Mouse (Mus musculus) frontal cortex, postnatal 14 days (tissue): Measurements from ENCODE around the gene Sectm1a.
"Not testable (repeated sequence)": the region's sequence is repeated elsewhere in the genome, so short reads cannot be mapped to it uniquely, and the experiment has no call there.

Experiments
- DNase-seq, 2 experiments: peaks; one replicate each; pipeline ENCODE4 v3.0.0; 2022; ENCODE audit warnings: low spot score in 2 of 2

Gene Sectm1a

GRCm38 (mm10) chr11:121081120-121081519 lies at the start of gene Sectm1a:
TSS of gene Sectm1a (minus strand) at chr11:121081220.
- no peak for DNase-seq

- no peak for DNase-seq
Observed at GRCm38 (mm10) chr11:121129616-121130015, 48.6 kb upstream of the Sectm1a start.

- no peak for DNase-seq
Observed at GRCm38 (mm10) chr11:121127441-121127840, 46.4 kb upstream of the Sectm1a start.

- DNase-seq: no peak
Observed at GRCm38 (mm10) chr11:121126395-121126794, 45.4 kb upstream of the Sectm1a start.

GRCm38 (mm10) chr11:121125522-121126172 lies 44.6 kb upstream of the Sectm1a start:
- DNase-seq: no peak

- DNase-seq: no peak
Observed at GRCm38 (mm10) chr11:121123438-121123837, 42.4 kb upstream of the Sectm1a start.

GRCm38 (mm10) chr11:121122024-121122670 lies 41.1 kb upstream of the Sectm1a start:
- no peak for DNase-seq

GRCm38 (mm10) chr11:121121151-121121550 lies 40.1 kb upstream of the Sectm1a start:
- no peak for DNase-seq

- no peak for DNase-seq
Observed at GRCm38 (mm10) chr11:121118577-121118976, 37.6 kb upstream of the Sectm1a start, which contains the start of gene Tex19.2. TSS of gene Tex19.2 (minus strand) at chr11:121118677.

- DNase-seq: no peak
Observed at GRCm38 (mm10) chr11:121118106-121118505, 37.1 kb upstream of the Sectm1a start.

GRCm38 (mm10) chr11:121112091-121112775 lies 31.2 kb upstream of the Sectm1a start:
- DNase-seq: no peak

GRCm38 (mm10) chr11:121111601-121112000 lies 30.6 kb upstream of the Sectm1a start:
- no peak for DNase-seq

- DNase-seq: no peak
Observed at GRCm38 (mm10) chr11:121111051-121111450, 30.0 kb upstream of the Sectm1a start.

- DNase-seq: peak in 1 of 2 experiments; percentile 7
Observed at GRCm38 (mm10) chr11:121109986-121110385, 29.0 kb upstream of the Sectm1a start.

- DNase-seq: no peak
Observed at GRCm38 (mm10) chr11:121108061-121108460, 27.0 kb upstream of the Sectm1a start.

- not testable (repeated sequence) for DNase-seq
Observed at GRCm38 (mm10) chr11:121107242-121107641, 26.2 kb upstream of the Sectm1a start.

- no peak for DNase-seq
Observed at GRCm38 (mm10) chr11:121101124-121101805, 20.2 kb upstream of the Sectm1a start.

GRCm38 (mm10) chr11:121100692-121101091 lies 19.7 kb upstream of the Sectm1a start:
- no peak for DNase-seq

GRCm38 (mm10) chr11:121099762-121100161 lies 18.7 kb upstream of the Sectm1a start:
- no peak for DNase-seq

- DNase-seq: no peak
Observed at GRCm38 (mm10) chr11:121092606-121093585, 11.9 kb upstream of the Sectm1a start.

- DNase-seq: no peak
Observed at GRCm38 (mm10) chr11:121090943-121091342, 9.9 kb upstream of the Sectm1a start.
